Mouse (Mus musculus) heart, postnatal 0 days (tissue): ENCODE measurements at regions not wholly inside any gene's neighbourhood (a gene's known extent, or its start where the extent isn't known, plus 50 kb on each side); places are given as distances from the start of the nearest gene placed in this dataset.

Experiments used
- ATAC-seq: fragments of 200-750 bp; cut with Nextera tagmentation; 2 replicates; pipeline ENCODE4 v1.8.0; 2017; ENCODE audit warnings: low read depth, moderate number of reproducible peaks, moderate library complexity; ENCODE audit not compliant: insufficient read depth
- DNase-seq: peaks from one replicate; pipeline ENCODE4 v3.0.0-alpha.2; 2016; ENCODE audit warnings: low spot score
- H3K27ac ChIP-seq: fragments of 300-500 bp; sonication (generic); 2 replicates; pipeline ENCODE4 v1.5.1; 2014; ENCODE audit warnings: low read depth, mild to moderate bottlenecking
- H3K27me3 ChIP-seq: fragments of 300-500 bp; sonication (generic); 2 replicates; pipeline ENCODE4 v1.6.1; 2014; ENCODE audit warnings: low read length, mixed read lengths; ENCODE audit not compliant: control insufficient read depth, insufficient read depth
- H3K36me3 ChIP-seq: fragments of 300-500 bp; sonication (generic); replicated peaks from 2 replicates; pipeline ENCODE4 v1.6.1; 2014; ENCODE audit warnings: low read length, mixed read lengths; ENCODE audit not compliant: control insufficient read depth, insufficient read depth
- H3K4me1 ChIP-seq: fragments of 300-500 bp; sonication (generic); 2 replicates; pipeline ENCODE4 v1.6.1; 2014; ENCODE audit warnings: antibody characterized with exemption; ENCODE audit not compliant: control insufficient read depth, insufficient read depth
- H3K4me2 ChIP-seq: fragments of 300-500 bp; sonication (generic); 2 replicates; pipeline ENCODE4 v1.6.1; 2014; ENCODE audit warnings: low read depth, mild to moderate bottlenecking, low read length, moderate library complexity
- H3K4me3 ChIP-seq: fragments of 300-500 bp; sonication (generic); 2 replicates; pipeline ENCODE4 v1.5.1; 2014; ENCODE audit warnings: low read depth, low read length
- H3K9ac ChIP-seq: fragments of 300-500 bp; sonication (generic); replicated peaks from 2 replicates; pipeline ENCODE4 v1.6.1; 2014; ENCODE audit warnings: low read depth, low read length, mixed read lengths
- H3K9me3 ChIP-seq: fragments of 300-500 bp; sonication (generic); replicated peaks from 2 replicates; pipeline ENCODE4 v1.6.1; 2016; ENCODE audit warnings: low read length; ENCODE audit not compliant: control insufficient read depth
- CTCF ChIP-seq: IDR thresholded peaks from 2 replicates; pipeline ENCODE4 v1.5.1; 2016; ENCODE audit warnings: antibody characterized with exemption, control low read depth, low read depth
- EP300 ChIP-seq: IDR thresholded peaks from 2 replicates; pipeline ENCODE4 v1.6.1; 2016; ENCODE audit warnings: antibody characterized with exemption, low read depth
- WGBS: fragments of 180-500 bp; shearing (Covaris S2); extraction: QIAGEN DNeasy Blood & Tissue Kit; methylation state at CpG from one replicate; pipeline ENCODE4 v1.1.7; 2014; 5-methylcytosine and 5-hydroxymethylcytosine counted together

GRCm38 (mm10) chr1:30540088-30540698 is 333.5 kb downstream of the Phf3 start:
- DNase-seq = no peak
- Histone ChIP-seq H3K36me3 (no peaks in the 10 kb centered on the region), H3K27me3 (no peaks in the 10 kb centered on the region), H3K27ac (no peak overlapping the region), H3K4me2 (no peak overlapping the region), H3K9me3 (no peaks in the 10 kb centered on the region), H3K4me3 (no peak overlapping the region), H3K9ac (no peak overlapping the region), H3K4me1 (no peaks in the 10 kb centered on the region)
- TF ChIP-seq CTCF = no peak
- TF ChIP-seq EP300 = no peak
- ATAC-seq = no peak
- 81% methylated on average over 13 of the region's 13 CpGs for WGBS

- Histone ChIP-seq H3K4me2 (no peak overlapping the region), H3K4me3 (no peak overlapping the region), H3K9ac (no peak overlapping the region), H3K36me3 (no peaks in the 10 kb centered on the region), H3K27ac (no peak overlapping the region), H3K4me1 (no peaks in the 10 kb centered on the region), H3K9me3 (no peaks in the 10 kb centered on the region), H3K27me3 (no peaks in the 10 kb centered on the region)
- ATAC-seq = no peak
- TF ChIP-seq EP300 = no peak
- TF ChIP-seq CTCF = no peak
- no peak for DNase-seq
- 68% methylated on average over 11 of the region's 11 CpGs for WGBS
These were observed 336.4 kb downstream of the Phf3 start for GRCm38 (mm10) chr1:30536989-30537975.

GRCm38 (mm10) chr1:30517348-30517747 is 356.4 kb downstream of the Phf3 start:
- Histone ChIP-seq H3K9me3 (no peaks in the 10 kb centered on the region), H3K27me3 (no peaks in the 10 kb centered on the region), H3K36me3 (no peaks in the 10 kb centered on the region), H3K9ac (no peak overlapping the region), H3K4me2 (no peak overlapping the region), H3K4me1 (no peaks in the 10 kb centered on the region), H3K4me3 (no peak overlapping the region), H3K27ac (no peak overlapping the region)
- DNase-seq = no peak
- no peak for ATAC-seq
- 66% methylated on average over 3 of the region's 3 CpGs for WGBS
- TF ChIP-seq EP300 = no peak
- no peak for TF ChIP-seq CTCF

GRCm38 (mm10) chr1:30515846-30516245 is 357.9 kb downstream of the Phf3 start:
- H3K4me3 ChIP-seq = no peak overlapping the region
- TF ChIP-seq CTCF (no peak), EP300 (no peak)
- no peak for DNase-seq
- H3K27ac ChIP-seq = no peak overlapping the region
- H3K27me3 ChIP-seq = no peaks in the 10 kb centered on the region
- H3K4me1 ChIP-seq = no peaks in the 10 kb centered on the region
- H3K36me3 ChIP-seq = no peaks in the 10 kb centered on the region
- whole genome bisulfite sequencing = 81% methylated on average over 6 of the region's 6 CpGs
- no peak overlapping the region for H3K9ac ChIP-seq
- ATAC-seq = no peak
- H3K4me2 ChIP-seq = no peak overlapping the region
- no peaks in the 10 kb centered on the region for H3K9me3 ChIP-seq

GRCm38 (mm10) chr1:30503224-30503623 is 370.5 kb downstream of the Phf3 start:
- DNase-seq (no peak), ATAC-seq (no peak)
- Histone ChIP-seq H3K36me3 (no peaks in the 10 kb centered on the region), H3K9me3 (no peaks in the 10 kb centered on the region), H3K4me1 (no peaks in the 10 kb centered on the region), H3K27me3 (no peaks in the 10 kb centered on the region), H3K4me3 (no peak overlapping the region), H3K27ac (no peak overlapping the region), H3K9ac (no peak overlapping the region), H3K4me2 (no peak overlapping the region)
- WGBS = 45% methylated on average over 1 of the region's 1 CpGs
- TF ChIP-seq EP300 = no peak
- TF ChIP-seq CTCF = peak; percentile 21; the same call in 1 of the 2 replicates
